Mouse (Mus musculus) heart, postnatal 0 days (tissue): ENCODE data around the gene Sema4c. TPM values are rescaled to one million over a fixed set of nuclear protein-coding genes. Genes with fewer than 3 reads are reported as not detected.

Experiments
- ATAC-seq: fragments of 200-750 bp; cut with Nextera tagmentation; 2 replicates; pipeline ENCODE4 v1.8.0; 2017; ENCODE audit warnings: low read depth, moderate number of reproducible peaks, moderate library complexity; ENCODE audit not compliant: insufficient read depth
- DNase-seq: peaks from one replicate; pipeline ENCODE4 v3.0.0-alpha.2; 2016; ENCODE audit warnings: low spot score
- H3K27ac ChIP-seq: fragments of 300-500 bp; sonication (generic); 2 replicates; pipeline ENCODE4 v1.5.1; 2014; ENCODE audit warnings: low read depth, mild to moderate bottlenecking
- H3K27me3 ChIP-seq: fragments of 300-500 bp; sonication (generic); 2 replicates; pipeline ENCODE4 v1.6.1; 2014; ENCODE audit warnings: low read length, mixed read lengths; ENCODE audit not compliant: control insufficient read depth, insufficient read depth
- H3K36me3 ChIP-seq: fragments of 300-500 bp; sonication (generic); replicated peaks from 2 replicates; pipeline ENCODE4 v1.6.1; 2014; ENCODE audit warnings: low read length, mixed read lengths; ENCODE audit not compliant: control insufficient read depth, insufficient read depth
- H3K4me1 ChIP-seq: fragments of 300-500 bp; sonication (generic); 2 replicates; pipeline ENCODE4 v1.6.1; 2014; ENCODE audit warnings: antibody characterized with exemption; ENCODE audit not compliant: control insufficient read depth, insufficient read depth
- H3K4me2 ChIP-seq: fragments of 300-500 bp; sonication (generic); 2 replicates; pipeline ENCODE4 v1.6.1; 2014; ENCODE audit warnings: low read depth, mild to moderate bottlenecking, low read length, moderate library complexity
- H3K4me3 ChIP-seq: fragments of 300-500 bp; sonication (generic); 2 replicates; pipeline ENCODE4 v1.5.1; 2014; ENCODE audit warnings: low read depth, low read length
- H3K9ac ChIP-seq: fragments of 300-500 bp; sonication (generic); replicated peaks from 2 replicates; pipeline ENCODE4 v1.6.1; 2014; ENCODE audit warnings: low read depth, low read length, mixed read lengths
- H3K9me3 ChIP-seq: fragments of 300-500 bp; sonication (generic); replicated peaks from 2 replicates; pipeline ENCODE4 v1.6.1; 2016; ENCODE audit warnings: low read length; ENCODE audit not compliant: control insufficient read depth
- CTCF ChIP-seq: IDR thresholded peaks from 2 replicates; pipeline ENCODE4 v1.5.1; 2016; ENCODE audit warnings: antibody characterized with exemption, control low read depth, low read depth
- EP300 ChIP-seq: IDR thresholded peaks from 2 replicates; pipeline ENCODE4 v1.6.1; 2016; ENCODE audit warnings: antibody characterized with exemption, low read depth
- WGBS: fragments of 180-500 bp; shearing (Covaris S2); extraction: QIAGEN DNeasy Blood & Tissue Kit; methylation state at CpG from one replicate; pipeline ENCODE4 v1.1.7; 2014; 5-methylcytosine and 5-hydroxymethylcytosine counted together
- polyA plus RNA-seq: library from polyadenylated mRNA; unstranded; fragments of >200 nt; fragmentation: Nextera tagmentation; extraction: Ambion mirVana; gene quantifications from 2 replicates; pipeline ENCODE4 v1.2.1, GENCODE M21; 2015
- total RNA-seq: library from RNA; depleted of rRNA; stranded (reverse); fragments of >200 nt; gene quantifications from 2 replicates; pipeline ENCODE4 v1.2.3, GENCODE M21; 2014; ENCODE audit warnings: low replicate concordance

The Sema4c gene
- total and polyA plus RNA-seq, 2 experiments from 2014 or later = 5.7 to 13.2 TPM

GRCm38 (mm10) chr1:36575347-36575746 is 17.2 kb upstream of the Sema4c start:
- WGBS = 67% methylated on average over 6 of the region's 6 CpGs
- no peak for DNase-seq
- no peak overlapping the region for H3K4me2 ChIP-seq
- H3K27me3 ChIP-seq = no peaks in the 10 kb centered on the region
- no peaks in the 10 kb centered on the region for H3K9me3 ChIP-seq
- no peak overlapping the region for H3K9ac ChIP-seq
- no peak overlapping the region for H3K4me3 ChIP-seq
- peaks cover 36% of the 10 kb centered on the region for H3K4me1 ChIP-seq
- TF ChIP-seq EP300 = no peak
- TF ChIP-seq CTCF = no peak
- H3K27ac ChIP-seq = no peak overlapping the region
- no peaks in the 10 kb centered on the region for H3K36me3 ChIP-seq
- ATAC-seq = no peak

- ATAC-seq (no peak), DNase-seq (no peak)
- Histone ChIP-seq H3K27me3 (no peaks in the 10 kb centered on the region), H3K36me3 (no peaks in the 10 kb centered on the region), H3K4me1 (peaks cover 33% of the 10 kb centered on the region), H3K4me2 (no peak overlapping the region), H3K4me3 (no peak overlapping the region), H3K27ac (no peak overlapping the region), H3K9ac (no peak overlapping the region), H3K9me3 (no peaks in the 10 kb centered on the region)
- WGBS = 87% methylated on average over 5 of the region's 5 CpGs
- TF ChIP-seq CTCF = no peak
- TF ChIP-seq EP300 = no peak
Measured at GRCm38 (mm10) chr1:36574196-36574955, 16.2 kb upstream of the Sema4c start.

DNA sequence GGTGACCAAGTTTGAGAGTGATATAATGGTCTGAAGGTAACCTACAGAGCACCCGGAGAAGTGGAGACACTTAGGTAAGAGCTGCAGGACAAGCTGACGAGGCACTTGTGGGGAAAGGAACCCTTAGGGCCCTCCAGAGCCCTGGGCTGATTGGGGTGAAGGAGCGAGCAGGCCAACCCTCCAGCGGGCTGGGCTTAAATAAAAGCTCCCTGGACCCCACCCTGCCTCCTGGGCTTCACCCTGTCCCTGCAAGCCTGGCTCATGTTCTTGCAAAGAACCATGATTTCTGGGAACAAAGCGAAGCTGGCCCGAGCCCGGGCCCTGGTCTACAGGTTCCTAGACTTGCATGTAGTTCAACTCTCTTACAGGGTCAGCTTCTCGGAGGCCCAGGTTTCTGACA is 15.4 kb upstream of the Sema4c start:
- no peak overlapping the region for H3K4me2 ChIP-seq
- DNase-seq (no peak), ATAC-seq (no peak)
- H3K4me3 ChIP-seq = no peak overlapping the region
- H3K4me1 ChIP-seq = peaks cover 28% of the 10 kb centered on the region
- no peaks in the 10 kb centered on the region for H3K36me3 ChIP-seq
- H3K9me3 ChIP-seq = no peaks in the 10 kb centered on the region
- no peaks in the 10 kb centered on the region for H3K27me3 ChIP-seq
- H3K9ac ChIP-seq = no peak overlapping the region
- no peak overlapping the region for H3K27ac ChIP-seq
- no peak for TF ChIP-seq CTCF
- no peak for TF ChIP-seq EP300
- WGBS = 73% methylated on average over 8 of the region's 8 CpGs

DNA sequence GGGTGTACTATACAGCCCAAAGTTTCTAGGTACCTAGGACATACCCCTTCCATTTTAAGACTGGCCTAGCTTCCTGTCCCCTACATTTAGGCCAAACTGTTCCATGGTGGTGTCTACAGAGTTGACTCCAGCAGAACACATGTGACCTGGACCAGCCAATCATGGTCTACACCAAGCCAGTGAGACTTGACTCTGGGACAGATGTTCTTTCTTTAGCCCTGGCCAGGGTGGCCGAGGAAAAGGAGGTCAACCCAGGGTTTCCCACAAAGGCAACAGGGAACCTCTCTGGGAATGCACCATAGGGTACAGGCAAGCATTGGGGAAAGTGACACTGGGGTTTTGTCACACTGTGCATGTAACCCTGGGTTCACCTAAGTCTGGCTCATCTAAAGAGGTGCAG is 14.6 kb upstream of the Sema4c start:
- no peak overlapping the region for H3K27ac ChIP-seq
- H3K4me1 ChIP-seq = peaks cover 28% of the 10 kb centered on the region
- ATAC-seq (peak; percentile 1; the same call in 1 of the 2 replicates), DNase-seq (no peak)
- H3K4me3 ChIP-seq = no peak overlapping the region
- 26% methylated on average over 1 of the region's 1 CpGs for WGBS
- H3K9me3 ChIP-seq = no peaks in the 10 kb centered on the region
- no peaks in the 10 kb centered on the region for H3K27me3 ChIP-seq
- H3K36me3 ChIP-seq = no peaks in the 10 kb centered on the region
- TF ChIP-seq CTCF (no peak), EP300 (no peak)
- no peak overlapping the region for H3K9ac ChIP-seq
- no peak overlapping the region for H3K4me2 ChIP-seq

- H3K36me3 ChIP-seq = no peaks in the 10 kb centered on the region
- ATAC-seq = peak; percentile 4; the same call in 1 of the 2 replicates
- WGBS = 52% methylated on average over 2 of the region's 2 CpGs
- H3K27me3 ChIP-seq = no peaks in the 10 kb centered on the region
- H3K9me3 ChIP-seq = no peaks in the 10 kb centered on the region
- TF ChIP-seq EP300 (no peak), CTCF (no peak)
- no peak overlapping the region for H3K9ac ChIP-seq
- no peak overlapping the region for H3K4me2 ChIP-seq
- H3K4me1 ChIP-seq = peaks cover 28% of the 10 kb centered on the region
- no peak for DNase-seq
- peak overlapping the region; percentile 43 for H3K27ac ChIP-seq
- H3K4me3 ChIP-seq = no peak overlapping the region
Measured at GRCm38 (mm10) chr1:36572140-36572700, 14.1 kb upstream of the Sema4c start.
